Mouse (Mus musculus): ENCODE data around the gene Gm4763.

- TF ChIP-seq CTCF (IDR thresholded peaks at IDR 0.05; ENCODE audit: low read depth, low read length) (no peak), POLR2A (IDR thresholded peaks at IDR 0.05; ENCODE audit: borderline replicate concordance, low read depth, low read length) (no peak)
These were observed 11.7 kb downstream of the Gm4763 start for GRCm38 (mm10) chr7:24715039-24715438.
